Mouse (Mus musculus) layer of hippocampus, adult 18-20 months (tissue): ENCODE measurements around the gene Poldip2. TPM values are rescaled to one million over a fixed set of nuclear protein-coding genes. Genes with fewer than 3 reads are reported as not detected.

ENCODE experiments used
- total RNA-seq, 2 experiments: library from RNA; stranded (reverse); gene quantifications; 2 replicates each; pipeline ENCODE4 v1.2.3; 2021

Poldip2 gene
- total RNA-seq, 2 experiments from 2014 or later = 118 to 119 TPM

Other genes with a start within 250 kb of the Poldip2 start
- gene BC030499, start 221.4 kb upstream of the Poldip2 start, total RNA-seq = 1 to 10 TPM; 7.4 TPM
- 1 to 10 TPM; 5.7 to 7.1 TPM for gene Spag5, start 210.7 kb upstream of the Poldip2 start, total RNA-seq
- 100 to 1,000 TPM; 856 to 892 TPM for gene Aldoc, start 189.2 kb upstream of the Poldip2 start, total RNA-seq
- 10 to 100 TPM; 59.0 to 62.0 TPM for gene Pigs, start 183.8 kb upstream of the Poldip2 start, total RNA-seq
- gene Unc119, start 168.7 kb upstream of the Poldip2 start, total RNA-seq = 10 to 100 TPM; 33.0 to 33.5 TPM
- not detected for gene Foxn1, start 125.6 kb upstream of the Poldip2 start, total RNA-seq
- gene Slc13a2, start 90.0 kb upstream of the Poldip2 start, total RNA-seq = not detected
- gene Slc46a1, start 46.5 kb upstream of the Poldip2 start, total RNA-seq = 10 to 100 TPM; 10.9 to 11.7 TPM
- 10 to 100 TPM; 36.1 to 38.8 TPM for gene Sarm1, start 14.4 kb upstream of the Poldip2 start, total RNA-seq
- 10 to 100 TPM; 52.7 to 53.9 TPM for gene Vtn, start 13.1 kb upstream of the Poldip2 start, total RNA-seq
- gene Sebox, start 8.7 kb upstream of the Poldip2 start, total RNA-seq = 1 to 10 TPM; 5.3 to 5.7 TPM
- 10 to 100 TPM; 44.8 to 47.1 TPM for gene Tmem199, start within 50 bp of the Poldip2 start, total RNA-seq
- 10 to 100 TPM; 29.1 to 29.8 TPM for gene Tnfaip1, start 24.1 kb downstream of the Poldip2 start, total RNA-seq
- 10 to 100 TPM; 73.8 to 78.2 TPM for gene Ift20, start 24.2 kb downstream of the Poldip2 start, total RNA-seq
- 10 to 100 TPM; 11.7 to 14.6 TPM for gene Tmem97, start 38.6 kb downstream of the Poldip2 start, total RNA-seq
- 10 to 100 TPM; 41.8 to 42.0 TPM for gene Nlk, start 185.2 kb downstream of the Poldip2 start, total RNA-seq
- 10 to 100 TPM; 19.2 to 19.7 TPM for gene Ccnq, start 239.5 kb downstream of the Poldip2 start, total RNA-seq